Mouse (Mus musculus) midbrain, postnatal 0 days (tissue): ENCODE results near the gene Reg3a. TPM values are rescaled to one million over a fixed set of nuclear protein-coding genes. Genes with fewer than 3 reads are reported as not detected.
A peak's percentile ranks its signal among the peaks of the same experiment; 100 is the strongest.

Source experiments
- ATAC-seq: fragments of 200-750 bp; cut with Nextera tagmentation; 2 replicates; pipeline ENCODE4 v1.8.0; 2017; ENCODE audit warnings: moderate number of reproducible peaks, mild to moderate bottlenecking, moderate TSS enrichment, moderate library complexity; ENCODE audit not compliant: low FRiP score
- DNase-seq: peaks from one replicate; pipeline ENCODE4 v3.0.0-alpha.2; 2015; ENCODE audit warnings: low spot score
- H3K27ac ChIP-seq: fragments of 300-500 bp; sonication (generic); 2 replicates; pipeline ENCODE4 v1.5.1; 2014; ENCODE audit warnings: low read depth, mild to moderate bottlenecking, low read length, mixed read lengths
- H3K27me3 ChIP-seq: fragments of 300-500 bp; sonication (generic); 2 replicates; pipeline ENCODE4 v1.6.1; 2014; ENCODE audit warnings: low read length, control low read depth, mixed read lengths; ENCODE audit not compliant: insufficient read depth
- H3K36me3 ChIP-seq: fragments of 300-500 bp; sonication (generic); 2 replicates; pipeline ENCODE4 v1.6.1; 2014; ENCODE audit warnings: low read length, control low read depth, mixed read lengths; ENCODE audit not compliant: insufficient read depth
- H3K4me1 ChIP-seq: fragments of 300-500 bp; sonication (generic); 2 replicates; pipeline ENCODE4 v1.6.1; 2014; ENCODE audit warnings: mild to moderate bottlenecking, control low read depth, antibody characterized with exemption, low read length, mixed read lengths; ENCODE audit not compliant: insufficient read depth
- H3K4me2 ChIP-seq: fragments of 300-500 bp; sonication (generic); 2 replicates; pipeline ENCODE4 v1.6.1; 2014; ENCODE audit warnings: low read depth, mild to moderate bottlenecking, low read length, mixed read lengths; ENCODE audit not compliant: poor library complexity, severe bottlenecking
- H3K4me3 ChIP-seq: fragments of 300-500 bp; sonication (generic); 2 replicates; pipeline ENCODE4 v1.5.1; 2014; ENCODE audit warnings: low read depth, mild to moderate bottlenecking, low read length, moderate library complexity
- H3K9ac ChIP-seq: fragments of 300-500 bp; sonication (generic); replicated peaks from 2 replicates; pipeline ENCODE4 v1.6.1; 2014; ENCODE audit warnings: mild to moderate bottlenecking, low read length, moderate library complexity, mixed read lengths; ENCODE audit not compliant: poor library complexity, severe bottlenecking
- H3K9me3 ChIP-seq: fragments of 300-500 bp; sonication (generic); 2 replicates; pipeline ENCODE4 v1.6.1; 2016; ENCODE audit warnings: low read length, control low read depth
- CTCF ChIP-seq: IDR thresholded peaks from 2 replicates; pipeline ENCODE4 v1.5.1; 2016; ENCODE audit warnings: antibody characterized with exemption, mild to moderate bottlenecking
- WGBS: fragments of 180-500 bp; shearing (Covaris S2); extraction: QIAGEN DNeasy Blood & Tissue Kit; methylation state at CpG from one replicate; pipeline ENCODE4 v1.1.7; 2014; 5-methylcytosine and 5-hydroxymethylcytosine counted together
- polyA plus RNA-seq: library from polyadenylated mRNA; unstranded; fragments of >200 nt; fragmentation: Nextera tagmentation; extraction: Ambion mirVana; gene quantifications from 2 replicates; pipeline ENCODE4 v1.2.1, GENCODE M21; 2015
- total RNA-seq: library from RNA; depleted of rRNA; stranded (reverse); fragments of >200 nt; gene quantifications from 2 replicates; pipeline ENCODE4 v1.2.3, GENCODE M21; 2014; rRNA removed

Gene Reg3a
- not detected in 2 replicates for total RNA-seq
- polyA plus RNA-seq = not detected in 2 replicates

DNA sequence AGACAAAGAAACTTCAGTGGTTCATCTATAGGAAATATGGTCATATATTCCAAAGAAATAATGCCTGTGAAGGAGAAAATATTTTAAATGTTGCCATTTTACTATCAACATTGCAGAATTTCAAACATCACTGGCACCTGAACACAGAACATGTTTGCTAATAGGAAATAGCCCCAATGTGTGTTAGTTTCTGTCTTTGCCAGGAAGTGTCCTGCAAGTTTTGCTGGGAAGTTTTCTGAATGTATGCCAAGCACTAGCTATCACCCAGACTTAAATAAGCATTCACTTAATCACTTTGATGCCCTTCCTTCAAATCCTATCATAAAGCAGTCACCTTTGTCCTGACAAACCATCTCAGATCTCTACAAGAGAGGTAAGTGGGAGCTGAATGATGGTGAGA, at the start of gene Reg3a:
Gene Reg3a, plus strand, starts transcription at position 301 of the 400 bp plus-strand sequence.
- TF ChIP-seq CTCF = no peak
- no peak for ATAC-seq

DNA sequence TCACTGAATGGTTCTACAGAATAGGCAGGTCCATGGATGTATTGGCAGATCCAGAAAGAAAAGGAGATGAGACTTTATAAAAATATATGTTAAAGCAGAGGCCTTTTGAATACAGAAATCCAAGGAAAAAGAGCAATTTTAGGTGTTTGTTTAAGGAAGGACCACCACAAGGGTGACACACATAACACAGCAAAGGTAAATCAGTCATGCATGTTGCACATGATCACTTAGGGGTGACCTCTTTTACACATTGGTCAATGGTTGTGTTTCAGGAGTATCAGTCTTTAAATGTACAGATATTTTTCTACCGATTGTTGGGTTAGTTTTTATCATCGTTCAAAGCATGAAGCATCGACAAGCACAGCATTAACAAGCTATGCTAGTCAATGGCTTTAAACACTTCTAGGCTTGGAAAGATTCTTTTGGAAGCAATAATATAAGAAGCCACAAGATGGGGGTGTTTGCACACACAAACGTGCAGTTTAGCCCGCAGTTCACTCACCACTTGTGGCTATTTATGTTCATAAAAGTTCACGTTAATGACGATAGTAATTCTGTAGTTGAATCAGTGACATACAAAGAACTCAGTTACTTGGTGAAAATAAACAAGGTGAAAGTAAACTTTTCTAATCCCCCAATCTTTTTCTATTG, 48.5 kb upstream of the Reg3a start:
- 24% methylated on average over 7 of the region's 7 CpGs for WGBS
- ATAC-seq (0 out of 2 replicates have a peak, but pooled peaks have one; percentile 41), DNase-seq (peak; percentile 84)
- Histone ChIP-seq H3K36me3 (no peaks in the 10 kb centered on the region), H3K4me3 (no peak overlapping the region), H3K27me3 (no peaks in the 10 kb centered on the region), H3K27ac (no peak overlapping the region), H3K9me3 (no peaks in the 10 kb centered on the region), H3K9ac (no peak overlapping the region), H3K4me1 (no peaks in the 10 kb centered on the region), H3K4me2 (no peak overlapping the region)
- peak; percentile 91 for TF ChIP-seq CTCF

More for the DNA sequence above, at the start of gene Reg3a:
- Histone ChIP-seq H3K27ac (no peak within 1 kb of the TSS), H3K4me1 (no peaks in the 10 kb centered on the region), H3K9me3 (no peaks in the 10 kb centered on the region), H3K4me3 (no peak within 1 kb of the TSS), H3K36me3 (no peaks in the 10 kb centered on the region), H3K4me2 (no peak within 1 kb of the TSS), H3K27me3 (no peaks in the 10 kb centered on the region), H3K9ac (no peak within 1 kb of the TSS)
- no peak for DNase-seq

DNA sequence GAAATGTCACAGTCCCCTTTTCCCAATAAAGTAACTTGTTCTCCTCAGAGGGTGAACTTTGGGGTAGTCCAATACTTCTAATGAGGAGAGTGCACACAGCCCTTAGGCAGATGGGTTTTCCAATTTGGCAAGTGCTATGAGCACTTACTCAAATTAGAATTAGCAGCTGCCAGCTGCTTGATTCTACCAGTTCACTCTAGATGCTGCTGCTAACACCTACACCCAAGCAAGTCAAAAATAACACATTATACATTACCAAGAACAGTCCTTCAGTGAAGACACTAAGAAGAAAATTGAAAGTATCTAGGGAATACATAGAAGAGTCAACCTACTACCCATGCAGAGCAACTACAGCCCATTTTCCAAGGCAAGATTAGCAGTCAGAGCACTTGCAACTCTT, 40.2 kb upstream of the Reg3a start:
- ATAC-seq (no peak), DNase-seq (no peak)
- Histone ChIP-seq H3K4me1 (no peaks in the 10 kb centered on the region), H3K9ac (no peak overlapping the region), H3K27ac (no peak overlapping the region), H3K36me3 (no peaks in the 10 kb centered on the region), H3K4me2 (no peak overlapping the region), H3K4me3 (no peak overlapping the region), H3K27me3 (no peaks in the 10 kb centered on the region), H3K9me3 (no peaks in the 10 kb centered on the region)
- no peak for TF ChIP-seq CTCF

DNA sequence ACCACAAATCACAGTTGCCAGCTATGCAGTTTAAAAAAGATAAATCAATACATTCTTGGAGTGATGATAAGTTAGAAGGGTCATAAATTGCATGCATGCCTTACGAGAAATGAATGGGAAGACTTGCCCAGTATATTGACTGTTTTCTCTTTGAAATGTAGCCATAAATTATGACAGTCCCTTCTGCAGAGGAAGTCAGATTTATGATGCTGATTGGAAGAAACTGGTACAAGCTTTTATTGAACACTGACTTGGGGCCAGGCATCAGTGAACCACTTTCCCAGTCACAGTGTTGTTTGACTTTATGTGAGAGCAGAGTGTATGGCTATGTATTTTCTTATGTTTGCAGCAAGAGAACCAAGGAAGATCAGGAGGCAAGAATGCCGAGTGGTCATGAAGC, 38.8 kb upstream of the Reg3a start:
- H3K9me3 ChIP-seq = no peaks in the 10 kb centered on the region
- no peak for TF ChIP-seq CTCF
- no peaks in the 10 kb centered on the region for H3K4me1 ChIP-seq
- H3K36me3 ChIP-seq = no peaks in the 10 kb centered on the region
- H3K27ac ChIP-seq = no peak overlapping the region
- no peak overlapping the region for H3K4me3 ChIP-seq
- DNase-seq = no peak
- ATAC-seq = no peak
- H3K4me2 ChIP-seq = no peak overlapping the region
- H3K9ac ChIP-seq = no peak overlapping the region
- WGBS = 96% methylated on average over 2 of the region's 2 CpGs
- no peaks in the 10 kb centered on the region for H3K27me3 ChIP-seq

DNA sequence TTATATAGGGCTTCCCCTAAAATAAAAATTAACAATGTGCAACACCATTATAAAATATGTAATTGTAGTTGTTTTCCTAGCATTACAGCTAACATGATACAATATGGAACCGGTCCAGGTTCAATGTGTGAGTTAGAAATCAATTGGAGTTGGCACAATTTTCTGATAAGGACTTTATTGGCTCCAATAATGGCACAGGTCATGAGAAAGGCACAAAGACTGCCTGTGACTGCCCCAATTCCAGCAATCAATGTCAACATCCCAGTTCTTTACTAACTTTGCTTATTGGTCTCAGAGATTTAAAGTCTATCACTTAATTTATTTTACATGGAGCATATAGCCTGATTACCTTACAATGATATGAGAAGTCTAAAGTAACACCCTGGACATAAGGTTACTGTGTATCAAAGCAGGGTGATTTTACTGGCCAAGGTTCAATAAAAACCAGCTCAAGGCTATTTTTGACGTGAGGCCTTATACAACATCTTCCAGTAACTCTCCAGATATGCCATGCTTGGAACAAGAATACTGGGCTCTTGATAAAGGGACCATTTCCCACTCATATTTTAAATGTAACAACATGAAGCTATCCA, 18.4 kb upstream of the Reg3a start:
- WGBS = 65% methylated on average over 2 of the region's 2 CpGs
- Histone ChIP-seq H3K9me3 (no peaks in the 10 kb centered on the region), H3K27ac (no peak overlapping the region), H3K36me3 (no peaks in the 10 kb centered on the region), H3K4me1 (no peaks in the 10 kb centered on the region), H3K4me2 (no peak overlapping the region), H3K27me3 (no peaks in the 10 kb centered on the region), H3K9ac (no peak overlapping the region), H3K4me3 (no peak overlapping the region)
- TF ChIP-seq CTCF = no peak
- ATAC-seq (no peak), DNase-seq (no peak)

DNA sequence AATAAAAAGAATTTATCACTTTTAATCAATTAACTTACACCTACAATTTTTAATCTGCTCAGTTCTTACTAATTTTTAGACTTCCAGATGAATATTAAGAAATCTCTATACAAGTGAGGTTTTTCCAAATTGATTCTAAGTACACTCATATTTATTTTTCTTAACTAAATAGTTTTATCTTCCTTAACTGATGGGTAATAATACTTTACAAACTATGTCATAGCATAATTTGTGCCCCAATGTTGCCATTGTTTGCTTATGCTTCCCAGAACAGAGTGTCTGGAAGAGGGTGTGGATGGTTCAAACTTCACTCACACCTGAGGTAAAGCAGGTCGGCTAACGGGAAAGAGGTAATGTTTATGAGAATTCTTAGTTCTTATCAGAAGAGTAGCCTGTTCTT, 10.2 kb upstream of the Reg3a start, which contains the start of gene Reg3b:
Gene Reg3b, plus strand, starts transcription at position 301 of the 400 bp plus-strand sequence.
- 92% methylated on average over 2 of the region's 2 CpGs for WGBS
- no peaks in the 10 kb centered on the region for H3K4me1 ChIP-seq
- H3K9ac ChIP-seq = no peak within 1 kb of the TSS
- DNase-seq (no peak), ATAC-seq (no peak)
- H3K27ac ChIP-seq = no peak within 1 kb of the TSS
- no peaks in the 10 kb centered on the region for H3K9me3 ChIP-seq
- H3K27me3 ChIP-seq = no peaks in the 10 kb centered on the region
- H3K4me2 ChIP-seq = no peak within 1 kb of the TSS
- no peaks in the 10 kb centered on the region for H3K36me3 ChIP-seq
- H3K4me3 ChIP-seq = no peak within 1 kb of the TSS
- TF ChIP-seq CTCF = no peak
